Mouse (Mus musculus) cerebellum, adult 2 months (tissue): ENCODE results near the gene Immp2l.

Experiments
- CTCF ChIP-seq: fragments of 200-500 bp; IDR thresholded peaks from 2 replicates; pipeline ENCODE4 v1.5.1; 2011; ENCODE audit warnings: low read depth, mild to moderate bottlenecking, control low read depth, low read length, moderate library complexity, borderline replicate concordance; ENCODE audit not compliant: insufficient read depth
- POLR2A ChIP-seq: fragments of 200-500 bp; IDR thresholded peaks from 2 replicates; pipeline ENCODE4 v1.6.1; 2011; ENCODE audit warnings: low read length, control low read depth, borderline replicate concordance; ENCODE audit not compliant: insufficient read depth

DNA sequence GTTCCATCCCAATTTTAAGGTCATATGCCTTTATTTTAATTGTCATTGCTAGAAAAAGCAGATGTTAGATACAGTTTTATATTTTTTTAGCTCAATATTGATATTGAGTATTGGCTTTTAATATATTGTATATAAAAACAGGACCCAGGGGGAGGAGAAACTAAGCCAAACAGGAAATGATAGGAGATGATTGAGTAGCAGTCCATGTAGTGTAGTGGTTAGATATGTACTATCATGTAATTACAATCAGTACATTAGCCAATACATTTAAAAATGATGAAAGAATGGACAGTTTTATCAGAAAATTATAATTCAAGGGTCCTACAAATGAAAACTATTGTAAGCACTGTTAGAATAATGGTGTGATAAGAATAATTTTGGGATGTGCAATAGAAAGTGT lies 94.5 kb downstream of the Immp2l start:
- TF ChIP-seq POLR2A (no peak), CTCF (no peak)
